Mouse (Mus musculus) heart, embryonic 14.5 days (tissue): ENCODE results near the gene Dlgap1. TPM values are rescaled to one million over a fixed set of nuclear protein-coding genes. Genes with fewer than 3 reads are reported as not detected.

Source experiments
- ATAC-seq: fragments of 200-750 bp; cut with Nextera tagmentation; 2 replicates; pipeline ENCODE4 v1.8.0; 2017; ENCODE audit warnings: low read depth, moderate TSS enrichment; ENCODE audit not compliant: insufficient number of reproducible peaks, insufficient read depth, low FRiP score
- H3K27ac ChIP-seq, 2 experiments: fragments of 200-500 bp in 1 of 2; fragments of 300-500 bp in 1 of 2; sonication (generic) in 1 of 2; replicated peaks in 1 of 2; 2 replicates each; pipeline ENCODE4 v1.5.1; 2012 to 2014; ENCODE audit warnings: low read depth in 2 of 2, low read length in 2 of 2, control low read depth in 1 of 2, mild to moderate bottlenecking in 1 of 2, mixed read lengths in 1 of 2; ENCODE audit not compliant: control insufficient read depth in 1 of 2, insufficient read depth in 1 of 2
- H3K27me3 ChIP-seq: fragments of 300-500 bp; sonication (generic); 2 replicates; pipeline ENCODE4 v1.6.1; 2014; ENCODE audit warnings: mild to moderate bottlenecking, low read length, control low read depth; ENCODE audit not compliant: control insufficient read depth, insufficient read depth
- H3K36me3 ChIP-seq: fragments of 300-500 bp; sonication (generic); 2 replicates; pipeline ENCODE4 v1.6.1; 2014; ENCODE audit warnings: mild to moderate bottlenecking, control low read depth, low read length, mixed read lengths; ENCODE audit not compliant: control insufficient read depth, insufficient read depth
- H3K4me1 ChIP-seq, 2 experiments: fragments of 200-500 bp in 1 of 2; fragments of 300-500 bp in 1 of 2; sonication (generic) in 1 of 2; 2 replicates each; pipeline ENCODE4 v1.6.1; 2012 to 2014; ENCODE audit warnings: low read length in 2 of 2, control low read depth in 1 of 2, mixed read lengths in 1 of 2; ENCODE audit not compliant: control insufficient read depth in 2 of 2, insufficient read depth in 2 of 2
- H3K4me2 ChIP-seq: fragments of 300-500 bp; sonication (generic); 2 replicates; pipeline ENCODE4 v1.6.1; 2014; ENCODE audit warnings: mild to moderate bottlenecking, low read length
- H3K4me3 ChIP-seq, 2 experiments: fragments of 200-500 bp in 1 of 2; fragments of 300-500 bp in 1 of 2; sonication (generic) in 1 of 2; 2 replicates each; pipeline ENCODE4 v1.5.1; 2012 to 2014; ENCODE audit warnings: low read length in 2 of 2, mild to moderate bottlenecking in 2 of 2, control low read depth in 1 of 2, low read depth in 1 of 2, moderate library complexity in 1 of 2; ENCODE audit not compliant: control insufficient read depth in 1 of 2, insufficient read depth in 1 of 2
- H3K9ac ChIP-seq: fragments of 300-500 bp; sonication (generic); 2 replicates; pipeline ENCODE4 v1.6.1; 2014; ENCODE audit warnings: mild to moderate bottlenecking, low read length
- H3K9me3 ChIP-seq: fragments of 300-500 bp; sonication (generic); 2 replicates; pipeline ENCODE4 v1.6.1; 2016; ENCODE audit warnings: low read length, control low read depth; ENCODE audit not compliant: control insufficient read depth
- WGBS: fragments of 180-500 bp; shearing (Covaris S2); extraction: QIAGEN DNeasy Blood & Tissue Kit; methylation state at CpG from one replicate; pipeline ENCODE4 v1.1.7; 2014; 5-methylcytosine and 5-hydroxymethylcytosine counted together
- polyA plus RNA-seq: library from polyadenylated mRNA; unstranded; fragments of >200 nt; fragmentation: Nextera tagmentation; extraction: Ambion mirVana; gene quantifications from 2 replicates; pipeline ENCODE4 v1.2.1, GENCODE M21; 2014

The Dlgap1 gene
- polyA plus RNA-seq, 1 experiment from 2014 or later: 1.1 TPM

DNA sequence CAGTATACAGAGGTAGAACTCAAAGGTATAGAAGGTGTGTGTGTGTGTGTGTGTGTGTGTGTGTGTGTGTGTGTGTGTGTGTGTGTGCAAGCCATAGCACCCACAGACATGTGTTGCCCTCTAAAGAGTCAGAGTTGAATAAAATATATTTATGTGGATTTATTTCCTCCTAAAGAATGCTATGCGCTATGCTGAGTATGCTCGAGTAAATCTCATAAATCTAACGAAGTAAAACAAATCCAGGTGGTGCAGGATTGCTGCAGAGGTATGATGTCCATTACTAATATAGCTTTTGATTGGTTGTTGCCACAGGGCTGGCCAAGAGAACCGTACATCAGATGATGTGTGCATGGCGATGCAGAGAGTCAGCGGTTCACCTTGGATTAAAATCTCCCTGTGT is 222.4 kb downstream of the Dlgap1 start:
- no peaks in the 10 kb centered on the region for H3K9me3 ChIP-seq
- H3K27ac ChIP-seq: no peak overlapping the region
- H3K4me2 ChIP-seq: no peak overlapping the region
- WGBS: 83% methylated on average over 6 of the region's 6 CpGs
- no peaks in the 10 kb centered on the region for H3K36me3 ChIP-seq
- H3K4me1 ChIP-seq: no peaks in the 10 kb centered on the region
- H3K4me3 ChIP-seq: no peak overlapping the region
- H3K9ac ChIP-seq: no peak overlapping the region
- no peak for ATAC-seq
- no peaks in the 10 kb centered on the region for H3K27me3 ChIP-seq

DNA sequence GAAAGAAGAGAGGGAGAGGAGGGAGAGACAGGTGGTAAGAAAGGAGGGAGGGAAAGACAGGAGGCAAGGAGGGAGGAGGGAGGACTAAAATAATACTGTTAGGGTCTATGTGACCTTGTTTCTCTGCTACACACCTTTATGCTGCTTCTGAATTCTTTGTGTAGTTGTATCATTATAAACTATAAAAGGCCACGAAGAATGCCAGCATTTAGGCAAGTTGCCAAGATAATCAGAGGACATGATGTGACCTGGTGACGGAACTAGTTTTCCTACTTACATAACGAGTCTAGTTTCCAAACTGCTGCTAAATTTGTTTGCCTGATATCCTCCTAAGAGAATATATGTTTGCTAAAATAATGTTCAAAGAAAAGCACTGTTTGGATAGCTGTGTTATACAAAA is 254.0 kb downstream of the Dlgap1 start:
- H3K4me3 ChIP-seq: no peak overlapping the region
- no peaks in the 10 kb centered on the region for H3K4me1 ChIP-seq
- no peaks in the 10 kb centered on the region for H3K9me3 ChIP-seq
- no peak overlapping the region for H3K27ac ChIP-seq
- no peaks in the 10 kb centered on the region for H3K36me3 ChIP-seq
- ATAC-seq: no peak
- no peak overlapping the region for H3K4me2 ChIP-seq
- no peaks in the 10 kb centered on the region for H3K27me3 ChIP-seq
- 58% methylated on average over 3 of the region's 3 CpGs for WGBS
- H3K9ac ChIP-seq: no peak overlapping the region

DNA sequence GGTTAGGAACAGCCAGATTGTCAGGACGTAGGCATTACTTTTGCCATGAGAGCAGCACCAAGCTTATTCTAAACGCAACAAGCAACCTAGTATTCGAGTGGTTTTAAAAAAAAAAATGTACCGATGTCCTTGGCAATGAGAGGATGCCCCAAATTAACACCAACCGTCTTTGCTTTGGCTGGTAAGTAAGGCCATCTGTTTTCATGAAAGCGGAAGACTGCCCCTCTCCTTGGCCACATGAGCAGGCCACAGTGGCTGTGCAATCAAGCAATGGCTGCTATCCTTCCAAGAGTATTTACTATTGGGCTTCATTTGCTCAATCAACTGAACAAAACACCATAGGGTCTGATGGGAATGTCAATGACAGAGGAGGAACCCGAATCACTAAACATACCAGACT is 278.5 kb downstream of the Dlgap1 start:
- Histone ChIP-seq H3K4me2 (no peak overlapping the region), H3K4me1 (no peaks in the 10 kb centered on the region), H3K36me3 (no peaks in the 10 kb centered on the region), H3K27me3 (no peaks in the 10 kb centered on the region), H3K4me3 (no peak overlapping the region), H3K27ac (no peak overlapping the region), H3K9ac (no peak overlapping the region), H3K9me3 (no peaks in the 10 kb centered on the region)
- 71% methylated on average over 7 of the region's 7 CpGs for WGBS
- no peak for ATAC-seq

DNA sequence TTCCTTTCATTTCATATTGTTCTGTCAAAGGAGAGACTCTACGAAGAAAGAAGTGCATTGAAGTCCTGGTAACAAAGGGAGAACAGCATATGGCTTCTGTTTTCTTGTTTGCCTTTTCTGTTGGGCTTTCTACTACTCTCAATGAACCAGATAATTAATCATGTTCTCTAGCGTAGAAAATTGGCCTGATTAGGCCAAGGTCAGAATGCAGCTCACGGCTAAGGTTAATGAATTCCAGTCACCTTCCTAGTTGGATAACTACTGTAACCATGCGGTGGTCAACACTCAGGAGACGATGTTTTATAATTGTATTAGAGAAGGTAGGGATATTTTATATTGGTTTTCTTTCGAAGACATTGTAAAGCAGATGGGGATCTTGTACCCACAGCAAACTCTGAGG is 279.4 kb downstream of the Dlgap1 start:
- Histone ChIP-seq H3K27me3 (no peaks in the 10 kb centered on the region), H3K4me1 (no peaks in the 10 kb centered on the region), H3K36me3 (no peaks in the 10 kb centered on the region), H3K9ac (no peak overlapping the region), H3K9me3 (no peaks in the 10 kb centered on the region), H3K27ac (no peak overlapping the region), H3K4me2 (no peak overlapping the region), H3K4me3 (no peak overlapping the region)
- ATAC-seq: no peak
- 73% methylated on average over 6 of the region's 6 CpGs for whole genome bisulfite sequencing

DNA sequence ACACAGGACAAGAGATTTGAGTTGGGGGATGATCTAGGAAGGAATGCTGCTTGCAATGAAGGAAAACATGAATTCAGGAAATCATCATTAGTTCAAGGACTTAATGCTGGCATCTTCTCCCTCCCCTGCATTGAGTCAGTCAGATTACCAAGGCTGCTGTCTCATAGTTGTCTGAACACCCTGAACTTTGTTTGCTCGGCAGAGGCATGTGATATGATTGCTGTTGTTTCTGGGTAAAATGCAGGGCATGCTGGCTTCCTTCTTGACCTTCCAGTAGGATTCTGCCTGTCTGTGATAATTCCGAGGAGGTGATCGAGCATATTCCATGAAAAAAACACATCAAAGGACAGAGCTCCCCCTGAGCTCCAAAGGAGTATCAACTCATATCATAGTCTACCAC is 283.6 kb downstream of the Dlgap1 start:
- 76% methylated on average over 3 of the region's 3 CpGs for WGBS
- Histone ChIP-seq H3K9me3 (no peaks in the 10 kb centered on the region), H3K4me3 (no peak overlapping the region), H3K4me2 (no peak overlapping the region), H3K27me3 (no peaks in the 10 kb centered on the region), H3K9ac (no peak overlapping the region), H3K27ac (no peak overlapping the region), H3K4me1 (no peaks in the 10 kb centered on the region), H3K36me3 (no peaks in the 10 kb centered on the region)
- ATAC-seq: no peak

DNA sequence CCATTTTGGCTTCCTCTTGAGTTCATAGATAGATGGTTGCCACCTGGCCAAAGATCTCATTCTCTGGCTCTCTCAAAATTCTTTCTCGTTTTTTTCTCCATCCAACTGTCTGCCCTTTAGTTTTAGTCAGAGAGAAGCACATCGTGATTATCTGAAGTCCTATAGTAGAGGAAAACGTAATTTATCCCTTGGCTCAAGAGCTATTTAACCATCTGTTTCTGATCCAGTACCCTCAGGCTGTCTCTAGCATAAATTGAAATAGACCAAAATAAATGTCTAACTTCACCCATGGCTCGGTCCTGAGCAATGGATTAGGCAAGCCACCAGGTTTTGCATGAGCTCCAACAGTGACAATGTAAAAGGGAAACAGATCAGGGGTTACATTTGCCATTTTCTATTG is 287.5 kb downstream of the Dlgap1 start:
- Histone ChIP-seq H3K27me3 (no peaks in the 10 kb centered on the region), H3K4me1 (no peaks in the 10 kb centered on the region), H3K27ac (no peak overlapping the region), H3K36me3 (no peaks in the 10 kb centered on the region), H3K4me2 (no peak overlapping the region), H3K9ac (no peak overlapping the region), H3K4me3 (no peak overlapping the region), H3K9me3 (no peaks in the 10 kb centered on the region)
- WGBS: 67% methylated on average over 4 of the region's 4 CpGs
- no peak for ATAC-seq

DNA sequence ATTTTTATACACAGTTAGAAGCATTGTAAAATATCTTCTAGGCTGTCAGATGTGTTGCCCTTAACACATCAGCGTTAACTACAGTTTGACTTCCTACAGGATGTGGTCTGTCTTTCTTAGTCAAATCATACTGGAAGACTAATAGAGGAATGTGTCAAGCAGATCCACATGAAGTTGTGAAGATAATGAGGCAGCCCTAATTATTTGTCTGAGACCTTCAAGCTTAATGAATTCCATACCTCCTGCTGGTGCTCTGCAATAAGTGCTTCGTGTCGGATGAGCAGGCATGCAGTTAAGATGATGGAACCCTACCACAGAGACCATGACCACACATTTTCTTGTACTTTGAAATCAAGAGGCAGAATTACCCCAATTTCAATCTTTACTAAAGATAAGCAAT is 294.3 kb downstream of the Dlgap1 start:
- Histone ChIP-seq H3K9ac (no peak overlapping the region), H3K9me3 (no peaks in the 10 kb centered on the region), H3K36me3 (no peaks in the 10 kb centered on the region), H3K4me3 (no peak overlapping the region), H3K4me2 (no peak overlapping the region), H3K27ac (no peak overlapping the region), H3K4me1 (no peaks in the 10 kb centered on the region), H3K27me3 (no peaks in the 10 kb centered on the region)
- ATAC-seq: no peak
- 79% methylated on average over 3 of the region's 3 CpGs for WGBS

DNA sequence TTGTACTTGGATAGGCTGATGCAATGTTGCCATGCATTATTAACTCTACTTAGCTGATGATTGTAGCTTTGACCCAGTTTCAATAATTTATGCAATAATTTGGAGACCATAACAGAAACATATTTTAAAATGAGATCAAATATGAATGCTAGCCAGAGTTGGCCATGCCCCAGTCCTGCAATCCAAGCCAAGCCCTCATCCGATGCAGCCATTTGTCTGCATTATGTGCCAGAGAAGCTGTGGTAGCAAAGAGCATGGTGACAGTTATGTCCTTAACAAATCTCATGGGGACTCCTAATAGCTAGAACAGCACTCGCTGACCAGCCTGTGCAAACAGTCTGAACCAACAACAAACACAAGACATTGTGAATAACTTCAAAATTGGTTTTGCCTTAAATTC is 303.3 kb downstream of the Dlgap1 start:
- Histone ChIP-seq H3K27me3 (no peaks in the 10 kb centered on the region), H3K9ac (no peak overlapping the region), H3K36me3 (no peaks in the 10 kb centered on the region), H3K27ac (no peak overlapping the region), H3K9me3 (no peaks in the 10 kb centered on the region), H3K4me1 (no peaks in the 10 kb centered on the region), H3K4me2 (no peak overlapping the region), H3K4me3 (no peak overlapping the region)
- no peak for ATAC-seq
- 89% methylated on average over 2 of the region's 2 CpGs for WGBS
